Mouse (Mus musculus): ENCODE measurements around the gene Efna5. TPM values are rescaled to one million over a fixed set of nuclear protein-coding genes. Genes with fewer than 3 reads are reported as not detected.

Gene Efna5
- total and polyA plus RNA-seq, 3 experiments: 0.04 to 0.23 TPM; not detected in 1

DNA sequence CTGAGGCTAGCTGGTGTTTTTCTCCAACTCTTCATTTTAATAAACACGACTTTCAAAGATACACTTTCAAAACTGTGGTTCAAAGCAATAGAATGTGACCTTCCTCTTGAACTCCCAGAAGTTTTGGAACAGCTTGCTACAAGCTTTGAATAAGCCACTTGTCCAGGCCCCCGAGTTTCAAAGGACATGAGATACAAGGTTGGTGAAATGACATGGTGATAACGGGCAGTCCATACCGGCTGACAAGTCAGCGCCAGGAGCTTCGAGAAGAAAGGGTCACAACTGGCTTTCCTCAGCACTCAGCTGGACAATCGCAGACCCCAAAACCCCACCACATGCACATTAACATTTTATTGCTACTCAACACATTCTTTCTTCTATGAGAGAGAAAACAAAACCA is 219.3 kb downstream of the Efna5 start:
- Histone ChIP-seq H3K27me3 (replicated peaks) (no peaks in the 10 kb centered on the region), H3K36me3 (replicated peaks in 1 of 2; ENCODE audit: control insufficient read depth in 1 of 2, insufficient read depth in 1 of 2, low read length in 1 of 2) (no peaks in the 10 kb centered on the region), H3K4me1 (ENCODE audit: control insufficient read depth in 1 of 2, insufficient read depth in 2 of 2) (no peaks in the 10 kb centered on the region), H3K4me2 (ENCODE audit: insufficient read depth, low read depth, poor library complexity, severe bottlenecking) (no peak overlapping the region), H3K4me3 (replicated peaks in 1 of 3; ENCODE audit: low read depth in 2 of 3, low read length in 2 of 3, poor library complexity in 1 of 3) (no peak overlapping the region), H3K9ac (ENCODE audit: insufficient read depth, low read depth) (no peak overlapping the region), H3K9me3 (replicated peaks; ENCODE audit: low read length) (no peaks in the 10 kb centered on the region), H3K79me2 (replicated peaks; ENCODE audit: control insufficient read depth, extremely low read depth, insufficient read depth, poor library complexity, severe bottlenecking) (no peaks in the 10 kb centered on the region), H3K27ac (ENCODE audit: insufficient read depth, low read depth) (no peak overlapping the region)
- DNase-seq (ENCODE audit: extremely low read depth): no peak
- TF ChIP-seq GABPA (IDR thresholded peaks at IDR 0.05; ENCODE audit: insufficient replicate concordance, low read depth, low read length): no peak
- no peak for TF ChIP-seq HCFC1 (IDR thresholded peaks at IDR 0.05; ENCODE audit: low read depth, low read length)
- TF ChIP-seq TCF12 (IDR thresholded peaks at IDR 0.05; ENCODE audit: low read depth, low read length): no peak
- TF ChIP-seq MEF2A (IDR thresholded peaks at IDR 0.05; ENCODE audit: borderline replicate concordance, low read depth, low read length): no peak
- no peak for TF ChIP-seq MAFK (IDR thresholded peaks at IDR 0.05; ENCODE audit: insufficient replicate concordance, low read length)
- no peak for TF ChIP-seq KAT2A (IDR thresholded peaks at IDR 0.05; ENCODE audit: insufficient replicate concordance, low read length)
- dilution Hi-C loops (cut with MboI; ENCODE audit: extremely low pct_ligation_motif_present, extremely low pct_unique_long_range_greater_than_20kb, low sequenced_read_pairs): no loop called here
- in situ Hi-C loops (cut with MboI; ENCODE audit: low pct_ligation_motif_present, low pct_unique_long_range_greater_than_20kb, low sequenced_read_pairs): no loop called here

DNA sequence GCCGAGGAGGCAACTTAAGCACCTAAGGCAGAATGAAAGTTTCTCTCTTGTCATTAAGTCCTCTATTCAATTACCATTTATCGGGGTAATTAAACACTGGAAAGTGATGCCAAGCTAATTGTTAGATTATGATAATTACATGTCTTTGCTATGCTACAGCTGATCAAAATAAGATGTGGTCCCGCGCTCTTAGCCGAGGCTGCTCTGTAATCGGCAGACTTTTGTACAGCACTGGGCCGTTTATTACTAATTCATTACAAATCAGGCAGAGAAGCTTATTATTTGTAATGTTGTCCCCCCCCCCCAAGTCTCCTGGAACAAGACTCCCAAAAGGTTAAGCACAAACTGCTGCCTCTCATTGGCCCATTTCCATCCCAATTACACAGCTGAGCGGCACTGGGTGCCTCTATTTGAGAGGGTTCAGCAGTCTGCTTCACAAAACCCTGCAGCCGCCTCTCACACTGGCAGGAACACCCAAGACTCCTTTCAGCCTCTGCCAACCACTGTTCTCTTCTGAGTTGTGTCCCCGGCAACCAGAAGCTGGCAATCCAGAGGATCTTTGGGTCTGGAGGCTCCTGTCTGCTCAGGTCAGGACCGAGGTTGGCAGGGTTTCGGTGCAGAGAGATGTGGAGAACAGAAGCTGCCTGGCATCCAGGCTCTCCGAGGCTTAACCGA is 221.5 kb downstream of the Efna5 start:
- H3K4me1 ChIP-seq (ENCODE audit: control insufficient read depth in 1 of 2, insufficient read depth in 2 of 2): no peaks in the 10 kb centered on the region
- in situ Hi-C loops (cut with MboI; ENCODE audit: low pct_ligation_motif_present, low pct_unique_long_range_greater_than_20kb, low sequenced_read_pairs) (no loop called here), dilution Hi-C loops (cut with MboI; ENCODE audit: extremely low pct_ligation_motif_present, extremely low pct_unique_long_range_greater_than_20kb, low sequenced_read_pairs) (no loop called here)
- H3K4me2 ChIP-seq (ENCODE audit: insufficient read depth, low read depth, poor library complexity, severe bottlenecking): no peak overlapping the region
- DNase-seq (ENCODE audit: extremely low read depth): no peak
- H3K27me3 ChIP-seq (replicated peaks): no peaks in the 10 kb centered on the region
- H3K79me2 ChIP-seq (replicated peaks; ENCODE audit: control insufficient read depth, extremely low read depth, insufficient read depth, poor library complexity, severe bottlenecking): no peaks in the 10 kb centered on the region
- TF ChIP-seq ELF1 (IDR thresholded peaks at IDR 0.05; ENCODE audit: low read depth, low read length): no peak
- no peak for TF ChIP-seq E2F4 (IDR thresholded peaks at IDR 0.05; ENCODE audit: insufficient replicate concordance, low read depth, low read length)
- no peak for TF ChIP-seq IRF4 (IDR thresholded peaks at IDR 0.05; ENCODE audit: low read depth, low read length)
- TF ChIP-seq JUND (conservative IDR thresholded peaks at IDR 0.05; ENCODE audit: low read depth, low read length): no peak
- no peak for TF ChIP-seq KAT2A (IDR thresholded peaks at IDR 0.05; ENCODE audit: insufficient replicate concordance, low read length)
- no peak for TF ChIP-seq UBTF (IDR thresholded peaks at IDR 0.05; ENCODE audit: low read depth, low read length)
- no peak for TF ChIP-seq HCFC1 (IDR thresholded peaks at IDR 0.05; ENCODE audit: low read depth, low read length)
- no peak for TF ChIP-seq ETS1 (conservative IDR thresholded peaks at IDR 0.05; ENCODE audit: low read depth, low read length)
- no peak for TF ChIP-seq MAZ (IDR thresholded peaks at IDR 0.05; ENCODE audit: low read depth, low read length)
- TF ChIP-seq USF2 (conservative IDR thresholded peaks at IDR 0.05; ENCODE audit: low read depth, low read length): no peak
- no peak for TF ChIP-seq MXI1 (IDR thresholded peaks at IDR 0.05; ENCODE audit: low read depth, low read length)
- no peak for TF ChIP-seq TCF12 (IDR thresholded peaks at IDR 0.05; ENCODE audit: low read depth, low read length)
- no peak for TF ChIP-seq RCOR1 (conservative IDR thresholded peaks at IDR 0.05; ENCODE audit: low read depth, low read length)
- TF ChIP-seq MAX (IDR thresholded peaks at IDR 0.05; ENCODE audit: low read length): no peak
- H3K9me3 ChIP-seq (replicated peaks; ENCODE audit: low read length): no peaks in the 10 kb centered on the region
- no peak overlapping the region for H3K27ac ChIP-seq (ENCODE audit: insufficient read depth, low read depth)
- no peaks in the 10 kb centered on the region for H3K36me3 ChIP-seq (replicated peaks in 1 of 2; ENCODE audit: control insufficient read depth in 1 of 2, insufficient read depth in 1 of 2, low read length in 1 of 2)
- H3K4me3 ChIP-seq (replicated peaks in 1 of 3; ENCODE audit: low read depth in 2 of 3, low read length in 2 of 3, poor library complexity in 1 of 3): no peak overlapping the region
- no peak overlapping the region for H3K9ac ChIP-seq (ENCODE audit: insufficient read depth, low read depth)

All from CH12.LX (cell line).